Mouse (Mus musculus): ENCODE data around the gene Yaf2. TPM values are rescaled to one million over a fixed set of nuclear protein-coding genes. Genes with fewer than 3 reads are reported as not detected.
A peak's percentile ranks its signal among the peaks of the same experiment; 100 is the strongest.

Yaf2 gene
- polyA plus RNA-seq, 1 experiment: 8.8 TPM

DNA sequence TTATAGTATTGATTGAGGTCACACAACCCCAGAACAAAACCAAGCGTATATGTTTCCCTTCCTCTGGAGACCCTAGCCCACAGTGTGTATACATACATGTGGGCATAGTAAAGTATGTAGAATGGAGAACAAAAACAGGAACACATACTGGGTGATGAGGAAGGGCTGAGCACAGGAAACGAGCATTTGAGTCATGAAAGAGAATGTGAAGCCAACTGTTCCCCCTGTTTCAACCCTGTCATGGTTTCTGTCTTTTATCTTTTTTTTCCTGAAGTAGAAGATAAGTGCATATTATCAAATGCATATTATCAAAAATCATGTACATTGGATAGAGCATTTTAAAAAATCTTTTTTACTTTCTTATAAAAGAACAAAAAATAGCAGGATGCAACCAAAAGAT is 49.1 kb downstream of the Yaf2 start:
- H3K4me1 ChIP-seq (ENCODE audit: control insufficient read depth, insufficient read depth, insufficient read length, low read length): no peaks in the 10 kb centered on the region; the same call in 1 of the 2 replicates
- H3K4me3 ChIP-seq (ENCODE audit: low read depth, low read length): no peak overlapping the region
- H3K27ac ChIP-seq (ENCODE audit: insufficient read depth, low read depth, low read length): no peak overlapping the region
- 75% methylated on average over 2 of the region's 2 CpGs for WGBS
- H3K36me3 ChIP-seq (ENCODE audit: control insufficient read depth, insufficient read depth, low read length): peaks cover 5% of the 10 kb centered on the region
- no peak for TF ChIP-seq CTCF (IDR thresholded peaks at IDR 0.05; ENCODE audit: extremely low read depth, insufficient read length, insufficient replicate concordance, low read depth, low read length)
- no peak for TF ChIP-seq POLR2A (IDR thresholded peaks at IDR 0.05; ENCODE audit: low read depth, low read length)
- H3K27me3 ChIP-seq (ENCODE audit: control insufficient read depth, insufficient read depth, low read length): no peaks in the 10 kb centered on the region

DNA sequence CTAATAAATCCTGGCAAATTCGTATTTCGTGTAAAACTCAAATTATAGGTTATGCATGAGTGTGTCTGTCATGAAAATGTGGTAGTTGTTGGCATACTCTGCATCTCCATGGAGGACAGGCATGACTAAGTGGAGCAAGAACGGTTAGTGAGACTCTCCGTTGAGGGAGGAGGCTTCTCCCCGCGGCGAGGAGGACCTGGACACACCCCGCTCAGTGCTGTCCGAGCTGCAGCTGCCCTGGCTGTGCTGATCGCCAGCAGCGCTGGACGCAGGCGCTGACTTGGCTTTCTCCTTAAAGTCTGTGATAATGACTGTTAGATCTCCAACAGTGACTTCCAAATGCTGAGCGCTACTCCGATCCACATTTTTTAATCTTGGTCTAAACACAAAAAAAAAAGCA is 51.5 kb downstream of the Yaf2 start:
- Histone ChIP-seq H3K27me3 (ENCODE audit: control insufficient read depth, insufficient read depth, low read length) (no peaks in the 10 kb centered on the region), H3K4me1 (ENCODE audit: control insufficient read depth, insufficient read depth, insufficient read length, low read length) (no peaks in the 10 kb centered on the region; the same call in 1 of the 2 replicates), H3K36me3 (ENCODE audit: control insufficient read depth, insufficient read depth, low read length) (peaks cover 5% of the 10 kb centered on the region), H3K27ac (ENCODE audit: insufficient read depth, low read depth, low read length) (no peak overlapping the region), H3K4me3 (ENCODE audit: low read depth, low read length) (no peak overlapping the region)
- TF ChIP-seq POLR2A (IDR thresholded peaks at IDR 0.05; ENCODE audit: low read depth, low read length) (no peak), CTCF (IDR thresholded peaks at IDR 0.05; ENCODE audit: extremely low read depth, insufficient read length, insufficient replicate concordance, low read depth, low read length) (no peak)
- 86% methylated on average over 15 of the region's 15 CpGs for WGBS

DNA sequence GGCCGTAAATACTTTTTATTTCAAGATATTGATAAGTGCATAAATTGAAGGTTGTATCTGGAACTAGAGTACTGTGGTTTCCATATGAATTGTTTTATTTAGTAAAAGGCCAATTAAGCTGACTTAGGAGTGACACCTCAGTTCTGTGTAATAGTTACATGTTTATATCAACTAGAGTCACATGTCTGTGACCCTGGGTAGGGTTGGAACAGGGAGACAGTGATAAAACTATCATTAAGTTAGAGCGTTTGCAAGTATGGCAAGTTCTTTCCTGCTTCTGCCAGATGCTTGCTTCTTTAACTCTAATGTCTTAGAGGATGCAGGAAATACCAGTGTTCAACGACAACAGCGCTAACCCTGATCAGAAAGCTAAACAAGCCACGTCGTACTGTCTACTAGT is 52.4 kb downstream of the Yaf2 start:
- peaks cover 5% of the 10 kb centered on the region for H3K36me3 ChIP-seq (ENCODE audit: control insufficient read depth, insufficient read depth, low read length)
- no peak overlapping the region for H3K4me3 ChIP-seq (ENCODE audit: low read depth, low read length)
- 79% methylated on average over 6 of the region's 6 CpGs for WGBS
- no peaks in the 10 kb centered on the region for H3K27me3 ChIP-seq (ENCODE audit: control insufficient read depth, insufficient read depth, low read length)
- no peaks in the 10 kb centered on the region; the same call in 1 of the 2 replicates for H3K4me1 ChIP-seq (ENCODE audit: control insufficient read depth, insufficient read depth, insufficient read length, low read length)
- TF ChIP-seq CTCF (IDR thresholded peaks at IDR 0.05; ENCODE audit: extremely low read depth, insufficient read length, insufficient replicate concordance, low read depth, low read length): no peak
- TF ChIP-seq POLR2A (IDR thresholded peaks at IDR 0.05; ENCODE audit: low read depth, low read length): no peak
- H3K27ac ChIP-seq (ENCODE audit: insufficient read depth, low read depth, low read length): no peak overlapping the region

DNA sequence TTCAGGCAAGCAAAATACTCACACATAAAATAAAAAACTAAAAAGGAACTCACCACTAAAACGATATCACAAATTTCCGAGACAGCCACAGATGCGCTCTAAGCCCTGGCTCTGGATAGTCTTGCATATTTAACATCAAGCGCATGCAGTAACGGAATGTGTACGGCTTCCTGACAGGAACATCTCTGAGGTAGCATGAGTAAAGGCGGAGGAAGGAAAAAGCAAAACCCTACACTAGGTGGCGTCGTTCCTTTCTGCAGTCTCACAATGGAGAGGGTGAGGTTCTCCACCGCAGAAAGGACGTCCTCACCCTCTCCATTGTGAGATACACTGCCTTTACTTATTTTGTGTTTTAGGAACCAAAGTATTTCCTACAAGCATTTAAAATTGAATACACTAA is 53.4 kb downstream of the Yaf2 start:
- Histone ChIP-seq H3K4me1 (ENCODE audit: control insufficient read depth, insufficient read depth, insufficient read length, low read length) (no peaks in the 10 kb centered on the region; the same call in 1 of the 2 replicates), H3K27ac (ENCODE audit: insufficient read depth, low read depth, low read length) (no peak overlapping the region), H3K4me3 (ENCODE audit: low read depth, low read length) (no peak overlapping the region), H3K27me3 (ENCODE audit: control insufficient read depth, insufficient read depth, low read length) (no peaks in the 10 kb centered on the region), H3K36me3 (ENCODE audit: control insufficient read depth, insufficient read depth, low read length) (peaks cover 5% of the 10 kb centered on the region)
- TF ChIP-seq CTCF (IDR thresholded peaks at IDR 0.05; ENCODE audit: extremely low read depth, insufficient read length, insufficient replicate concordance, low read depth, low read length): 0 out of 2 replicates have a peak, but pooled peaks have one; percentile 15
- TF ChIP-seq POLR2A (IDR thresholded peaks at IDR 0.05; ENCODE audit: low read depth, low read length): no peak
- WGBS: 85% methylated on average over 11 of the region's 11 CpGs

DNA sequence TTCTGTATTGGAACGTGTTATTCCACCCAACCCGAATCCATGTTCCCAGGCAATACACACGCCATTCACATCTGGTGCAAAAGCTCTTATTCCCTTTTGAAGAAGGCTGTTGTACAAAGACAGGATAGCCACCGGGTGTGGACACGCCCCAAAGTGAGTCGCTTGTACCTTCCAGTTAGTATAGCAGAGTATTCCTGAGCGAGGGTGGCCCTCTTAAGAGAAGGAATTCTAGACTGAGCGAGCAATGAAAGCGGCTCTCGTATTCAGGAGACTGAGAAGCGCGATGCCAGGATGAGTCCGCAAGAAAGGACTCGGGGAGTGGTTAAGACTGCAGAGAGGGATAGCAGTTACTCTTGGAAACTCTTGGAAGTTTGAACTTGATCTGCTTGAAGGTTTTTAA is 60.5 kb downstream of the Yaf2 start:
- Histone ChIP-seq H3K27me3 (ENCODE audit: control insufficient read depth, insufficient read depth, low read length) (no peaks in the 10 kb centered on the region), H3K4me3 (ENCODE audit: low read depth, low read length) (peak overlapping the region; percentile 4; the same call in 1 of the 2 replicates), H3K36me3 (ENCODE audit: control insufficient read depth, insufficient read depth, low read length) (no peaks in the 10 kb centered on the region), H3K4me1 (ENCODE audit: control insufficient read depth, insufficient read depth, insufficient read length, low read length) (peaks cover 9% of the 10 kb centered on the region), H3K27ac (ENCODE audit: insufficient read depth, low read depth, low read length) (no peak overlapping the region)
- WGBS: under 1% methylated on average over 14 of the region's 14 CpGs
- TF ChIP-seq CTCF (IDR thresholded peaks at IDR 0.05; ENCODE audit: extremely low read depth, insufficient read length, insufficient replicate concordance, low read depth, low read length) (no peak), POLR2A (IDR thresholded peaks at IDR 0.05; ENCODE audit: low read depth, low read length) (no peak)

DNA sequence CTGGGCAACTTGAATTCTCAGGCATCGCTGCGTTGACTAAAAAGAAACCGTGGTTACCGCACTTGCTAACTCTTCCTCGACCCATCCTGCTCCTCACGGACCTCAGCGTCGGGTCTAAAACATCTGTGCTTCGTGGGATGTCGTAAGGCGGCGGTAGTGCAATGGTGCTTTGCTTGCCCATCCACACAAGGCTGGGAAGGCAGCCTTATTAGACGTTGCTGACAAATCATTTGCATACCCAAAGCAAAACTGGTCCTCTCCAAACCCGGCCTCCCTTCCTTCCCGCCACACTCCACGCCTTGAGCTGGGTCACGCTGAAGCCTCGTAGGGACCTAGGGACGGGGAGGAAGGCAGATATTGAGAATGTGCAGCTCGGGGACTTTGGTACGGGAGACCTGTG is 61.1 kb downstream of the Yaf2 start:
- peaks cover 9% of the 10 kb centered on the region for H3K4me1 ChIP-seq (ENCODE audit: control insufficient read depth, insufficient read depth, insufficient read length, low read length)
- WGBS: under 1% methylated on average over 21 of the region's 21 CpGs
- TF ChIP-seq CTCF (IDR thresholded peaks at IDR 0.05; ENCODE audit: extremely low read depth, insufficient read length, insufficient replicate concordance, low read depth, low read length): no peak
- no peak for TF ChIP-seq POLR2A (IDR thresholded peaks at IDR 0.05; ENCODE audit: low read depth, low read length)
- H3K4me3 ChIP-seq (ENCODE audit: low read depth, low read length): peak overlapping the region; percentile 67
- peak overlapping the region; percentile 61 for H3K27ac ChIP-seq (ENCODE audit: insufficient read depth, low read depth, low read length)
- no peaks in the 10 kb centered on the region for H3K27me3 ChIP-seq (ENCODE audit: control insufficient read depth, insufficient read depth, low read length)
- no peaks in the 10 kb centered on the region for H3K36me3 ChIP-seq (ENCODE audit: control insufficient read depth, insufficient read depth, low read length)

DNA sequence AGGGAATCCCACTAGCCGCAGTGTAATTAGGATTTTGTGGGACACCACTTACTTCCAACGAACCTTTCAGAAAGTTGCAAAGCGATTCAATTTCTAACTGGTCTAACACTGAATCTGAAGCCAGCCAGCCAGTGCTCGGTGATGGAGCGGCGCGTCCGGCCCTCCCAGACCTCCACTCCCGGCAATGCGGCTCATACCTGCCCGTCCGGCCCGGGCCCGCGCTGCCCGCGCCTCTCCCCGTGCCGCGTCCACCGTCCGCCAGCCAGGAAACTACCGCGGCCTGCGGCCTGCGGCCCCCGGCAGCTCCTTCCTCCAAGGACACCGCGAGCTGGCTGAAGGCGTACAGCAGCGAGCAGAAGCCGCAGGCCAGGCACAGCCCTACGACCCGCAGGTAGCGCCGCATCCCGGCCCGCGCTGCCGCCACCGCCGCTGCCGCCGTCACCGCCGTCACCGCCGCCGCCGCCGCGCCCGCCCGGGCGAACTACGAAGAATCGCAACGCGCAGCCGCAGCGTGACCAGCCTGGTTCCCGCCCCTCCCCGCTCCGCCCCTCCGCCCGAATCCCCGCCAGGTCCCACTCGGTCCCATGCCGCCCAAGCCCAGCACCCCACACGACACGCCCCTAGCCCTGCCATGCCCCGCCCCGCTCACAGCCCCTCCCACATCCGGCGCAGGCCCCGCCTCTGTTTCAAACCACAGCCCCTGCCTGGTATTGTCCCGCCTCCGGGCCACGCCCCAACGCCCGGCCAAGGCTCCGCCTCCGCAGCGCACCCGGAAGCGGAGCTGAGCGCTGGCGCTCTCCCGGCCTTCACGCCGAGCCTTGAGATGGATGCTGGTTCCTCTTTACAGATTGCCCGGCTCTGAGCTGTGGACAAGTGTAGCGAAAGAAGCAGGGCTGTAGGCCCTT is 61.8 kb downstream of the Yaf2 start, which contains the start of gene Gxylt1:
TSS of gene Gxylt1 (minus strand) at position 501 of the 905 bp plus-strand sequence.
- Histone ChIP-seq H3K4me1 (ENCODE audit: control insufficient read depth, insufficient read depth, insufficient read length, low read length) (peaks cover 9% of the 10 kb centered on the region), H3K27ac (ENCODE audit: insufficient read depth, low read depth, low read length) (peak within 1 kb of the TSS; percentile 61), H3K27me3 (ENCODE audit: control insufficient read depth, insufficient read depth, low read length) (no peaks in the 10 kb centered on the region), H3K36me3 (ENCODE audit: control insufficient read depth, insufficient read depth, low read length) (no peaks in the 10 kb centered on the region), H3K4me3 (ENCODE audit: low read depth, low read length) (peak within 1 kb of the TSS; percentile 93)
- TF ChIP-seq POLR2A (IDR thresholded peaks at IDR 0.05; ENCODE audit: low read depth, low read length): peak; percentile 89; the same call in 1 of the 2 replicates
- no peak for TF ChIP-seq CTCF (IDR thresholded peaks at IDR 0.05; ENCODE audit: extremely low read depth, insufficient read length, insufficient replicate concordance, low read depth, low read length)
- WGBS: 1% methylated on average over 82 of the region's 93 CpGs

All from small intestine, adult 2 months (tissue).